Mouse (Mus musculus) limb, embryonic 15.5 days (tissue): Measurements from ENCODE around the gene Itga9. TPM values are rescaled to one million over a fixed set of nuclear protein-coding genes. Genes with fewer than 3 reads are reported as not detected.

Source experiments
- ATAC-seq: fragments of 200-750 bp; cut with Nextera tagmentation; 2 replicates; pipeline ENCODE4 v1.8.0; 2017; ENCODE audit warnings: low read depth, moderate TSS enrichment; ENCODE audit not compliant: insufficient number of reproducible peaks, low FRiP score, low TSS enrichment
- H3K27ac ChIP-seq: fragments of 300-500 bp; sonication (generic); 2 replicates; pipeline ENCODE4 v1.5.1; 2015; ENCODE audit warnings: moderate library complexity, mild to moderate bottlenecking, inconsistent platforms
- H3K27me3 ChIP-seq: fragments of 300-500 bp; sonication (generic); 2 replicates; pipeline ENCODE4 v1.6.1; 2015; ENCODE audit warnings: inconsistent platforms
- H3K36me3 ChIP-seq: fragments of 300-500 bp; sonication (generic); 2 replicates; pipeline ENCODE4 v1.6.1; 2015; ENCODE audit warnings: inconsistent platforms
- H3K4me1 ChIP-seq: fragments of 300-500 bp; sonication (generic); 2 replicates; pipeline ENCODE4 v1.6.1; 2015; ENCODE audit warnings: inconsistent platforms
- H3K4me2 ChIP-seq: fragments of 300-500 bp; sonication (generic); 2 replicates; pipeline ENCODE4 v1.6.1; 2015; ENCODE audit warnings: mild to moderate bottlenecking, inconsistent platforms
- H3K4me3 ChIP-seq: fragments of 300-500 bp; sonication (generic); 2 replicates; pipeline ENCODE4 v1.5.1; 2015; ENCODE audit warnings: mild to moderate bottlenecking, inconsistent platforms
- H3K9ac ChIP-seq: fragments of 300-500 bp; sonication (generic); 2 replicates; pipeline ENCODE4 v1.6.1; 2015; ENCODE audit warnings: inconsistent platforms
- H3K9me3 ChIP-seq: fragments of 300-500 bp; sonication (generic); 2 replicates; pipeline ENCODE4 v1.6.1; 2016; ENCODE audit warnings: inconsistent platforms
- WGBS: fragments of 180-500 bp; shearing (Covaris S2); methylation state at CpG from one replicate; pipeline ENCODE4 v1.1.7; 2015; 5-methylcytosine and 5-hydroxymethylcytosine counted together
- polyA plus RNA-seq: library from polyadenylated mRNA; unstranded; fragments of >200 nt; fragmentation: Nextera tagmentation; extraction: Ambion mirVana; gene quantifications from 2 replicates; pipeline ENCODE4 v1.2.1, GENCODE M21; 2015

The Itga9 gene
- polyA plus RNA-seq, 1 experiment from 2014 or later: 9.9 TPM

- WGBS: 84% methylated on average over 8 of the region's 8 CpGs
- Histone ChIP-seq H3K27ac (no peak overlapping the region), H3K4me3 (no peak overlapping the region), H3K27me3 (no peaks in the 10 kb centered on the region), H3K36me3 (no peaks in the 10 kb centered on the region; the same call in 1 of the 2 replicates), H3K9ac (no peak overlapping the region), H3K4me2 (no peak overlapping the region), H3K9me3 (no peaks in the 10 kb centered on the region), H3K4me1 (peaks cover 15% of the 10 kb centered on the region)
- ATAC-seq: no peak
Observed at GRCm38 (mm10) chr9:118949124-118949523, 342.6 kb downstream of the Itga9 start.

GRCm38 (mm10) chr9:118949654-118950053 is 343.2 kb downstream of the Itga9 start:
- no peak for ATAC-seq
- no peak overlapping the region for H3K4me2 ChIP-seq
- peaks cover 10% of the 10 kb centered on the region for H3K4me1 ChIP-seq
- 62% methylated on average over 4 of the region's 4 CpGs for WGBS
- H3K9me3 ChIP-seq: no peaks in the 10 kb centered on the region
- H3K27me3 ChIP-seq: no peaks in the 10 kb centered on the region
- no peak overlapping the region for H3K9ac ChIP-seq
- H3K36me3 ChIP-seq: no peaks in the 10 kb centered on the region; the same call in 1 of the 2 replicates
- H3K4me3 ChIP-seq: no peak overlapping the region
- H3K27ac ChIP-seq: no peak overlapping the region

- Histone ChIP-seq H3K4me1 (peaks cover 10% of the 10 kb centered on the region; the same call in 1 of the 2 replicates), H3K27ac (no peak overlapping the region), H3K4me3 (no peak overlapping the region), H3K9me3 (no peaks in the 10 kb centered on the region), H3K27me3 (no peaks in the 10 kb centered on the region), H3K36me3 (no peaks in the 10 kb centered on the region; the same call in 1 of the 2 replicates), H3K9ac (no peak overlapping the region), H3K4me2 (no peak overlapping the region)
- ATAC-seq: no peak
- 60% methylated on average over 10 of the region's 10 CpGs for WGBS
Observed at GRCm38 (mm10) chr9:118950061-118950460, 343.6 kb downstream of the Itga9 start.

Other genes with a start within 250 kb of the Itga9 start
- 0.14 TPM in 1 of 2 replicates, not detected in the other for gene Eomes, start 128.5 kb upstream of the Itga9 start, polyA plus RNA-seq
- gene Golga4, start 100.4 kb upstream of the Itga9 start, polyA plus RNA-seq: 46.4 and 52.3 TPM in 2 replicates